Mouse (Mus musculus): ENCODE results near the gene Gnaq.

DNA sequence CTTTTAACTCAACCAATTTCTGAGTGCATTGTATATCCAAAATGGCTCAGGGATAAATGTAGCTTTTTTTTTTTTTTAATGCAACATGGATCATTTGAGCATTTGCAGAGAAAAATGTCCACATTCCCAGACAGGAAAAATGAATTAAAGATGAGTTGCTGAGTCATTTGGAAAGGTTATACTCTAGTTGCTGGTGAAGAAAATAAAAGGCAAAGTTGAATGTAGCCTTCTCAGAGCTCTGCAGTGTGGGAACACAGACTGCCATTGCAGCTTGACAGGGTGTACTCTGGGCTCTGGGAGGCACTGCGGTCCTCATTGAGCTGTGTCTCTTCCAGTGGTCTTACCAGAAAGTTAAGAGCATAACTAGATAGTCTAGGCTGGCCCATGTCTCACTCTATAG lies 160.3 kb downstream of the Gnaq start:
- TF ChIP-seq HCFC1 (IDR thresholded peaks at IDR 0.05; ENCODE audit: borderline replicate concordance, insufficient read depth, low read length): no peak
- no peak for TF ChIP-seq ZNF384 (IDR thresholded peaks at IDR 0.05; ENCODE audit: low read depth, low read length)
- TF ChIP-seq CHD2 (IDR thresholded peaks at IDR 0.05; ENCODE audit: low read depth, low read length): no peak
- no peak for TF ChIP-seq MAFK (IDR thresholded peaks at IDR 0.05; ENCODE audit: insufficient read depth, low read depth, low read length)
- no peak for TF ChIP-seq ZC3H11A (IDR thresholded peaks at IDR 0.05; ENCODE audit: borderline replicate concordance, low read depth, low read length)

Measured in ES-E14 (cell line).